Mouse (Mus musculus) heart, adult 8-10 months (tissue): Measurements from ENCODE around the gene Nrp2. TPM values are rescaled to one million over a fixed set of nuclear protein-coding genes. Genes with fewer than 3 reads are reported as not detected.

Source experiments
- DNase-seq: peaks from one replicate; pipeline ENCODE4 v3.0.0; 2022; ENCODE audit warnings: low spot score
- total RNA-seq, 4 experiments: library from RNA; stranded (reverse); gene quantifications; 2 replicates each; pipeline ENCODE4 v1.2.4; 2022

The Nrp2 gene
- total RNA-seq, 4 experiments from 2014 or later = 13.2 to 30.0 (median 26.7) TPM

DNA sequence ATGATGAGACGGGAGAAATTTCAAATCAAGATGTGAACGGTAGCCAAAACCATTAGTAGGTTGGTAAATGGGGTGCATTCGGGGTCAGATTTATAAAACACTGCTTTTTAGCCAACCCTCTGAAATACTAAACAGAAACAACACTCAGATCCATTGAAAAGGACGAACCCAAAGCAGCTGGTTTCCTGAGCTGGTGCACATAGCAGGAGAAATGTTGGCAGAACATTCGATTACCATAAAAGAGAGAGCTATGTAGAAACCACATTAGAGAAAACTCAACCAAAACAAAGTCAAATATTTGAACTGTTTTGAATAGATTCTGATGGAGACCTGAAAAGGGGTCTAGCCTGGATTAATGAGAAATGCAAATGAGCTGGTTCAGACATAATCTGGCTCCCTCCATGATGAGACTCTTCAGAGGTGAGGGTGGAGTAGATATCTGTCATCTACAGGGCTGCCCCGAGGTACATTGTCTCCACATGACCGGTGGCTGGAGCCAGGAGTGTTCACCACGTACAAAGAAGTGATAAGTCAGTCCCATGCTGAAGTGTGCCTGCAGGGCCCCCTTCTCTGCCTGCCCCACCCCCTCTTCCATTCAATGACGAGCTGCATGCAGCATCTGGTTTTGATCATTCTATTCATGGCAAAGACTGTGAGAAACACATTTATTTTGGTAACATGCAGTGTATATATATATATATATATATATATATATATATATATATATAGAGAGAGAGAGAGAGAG is 156.6 kb downstream of the Nrp2 start:
- no peak for DNase-seq

DNA sequence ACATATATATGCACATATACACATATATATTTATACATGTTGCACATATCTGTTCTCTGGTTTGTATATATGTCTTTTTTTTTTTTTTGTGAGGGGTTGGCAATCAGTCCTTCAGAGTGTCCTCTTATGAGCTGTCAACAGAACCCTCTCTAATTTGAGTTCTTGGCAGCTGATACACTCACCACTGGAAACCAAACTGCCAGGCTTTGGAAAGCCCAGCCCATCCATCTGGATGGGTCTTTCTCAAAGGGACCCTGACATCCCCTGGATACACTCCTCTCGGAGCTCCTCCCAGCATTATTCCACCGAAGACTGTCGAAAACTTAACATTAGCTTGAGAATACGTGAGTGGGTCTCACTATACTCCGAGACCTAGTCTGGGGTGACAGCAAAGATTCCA is 157.2 kb downstream of the Nrp2 start:
- DNase-seq = no peak

DNA sequence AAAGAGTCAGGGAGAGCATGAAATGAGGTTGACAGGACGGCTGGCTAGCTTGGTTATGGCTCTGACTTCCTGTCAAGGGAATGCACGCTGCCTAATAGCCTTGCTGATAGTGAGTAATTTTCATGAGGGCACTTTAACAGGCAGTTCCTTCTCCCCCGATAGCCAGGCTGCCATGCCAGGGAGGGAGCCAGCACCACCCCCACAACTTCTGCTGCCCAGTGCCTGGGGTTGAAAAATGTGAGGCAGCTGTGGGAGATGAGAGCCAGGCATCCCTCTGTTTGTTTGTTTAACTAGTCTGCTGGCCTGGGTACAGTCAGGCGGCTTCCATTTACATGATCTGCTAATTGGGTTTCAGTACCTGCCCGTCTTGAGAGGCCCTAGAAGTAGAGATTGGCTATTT is 157.7 kb downstream of the Nrp2 start:
- DNase-seq = peak; percentile 15
